Mouse (Mus musculus) CD8-positive naive resting alpha-beta T cell, adult 2 months (primary cell): Measurements from ENCODE around the gene Gskip.

Source experiments
- DNase-seq, 2 experiments: peaks; one replicate each; pipeline ENCODE4 v3.0.0; 2022; ENCODE audit warnings: low read depth in 2 of 2, low spot score in 2 of 2

Gene Gskip

GRCm38 (mm10) chr12:105683933-105684901 is at the start of gene Gskip:
Gskip (plus strand) TSS chr12:105684829.
- peak; percentile 49 to 56 for DNase-seq

GRCm38 (mm10) chr12:105636551-105636950 is 48.1 kb upstream of the Gskip start:
- DNase-seq, result no peak

GRCm38 (mm10) chr12:105637554-105637953 is 47.1 kb upstream of the Gskip start:
- no peak for DNase-seq

- no peak for DNase-seq
These were observed 41.8 kb upstream of the Gskip start for GRCm38 (mm10) chr12:105642770-105643321.

GRCm38 (mm10) chr12:105655850-105656249 is 28.8 kb upstream of the Gskip start:
- DNase-seq, result no peak

- DNase-seq, result no peak
These were observed 8.4 kb upstream of the Gskip start for GRCm38 (mm10) chr12:105676274-105676673.

- no peak for DNase-seq
These were observed 6.4 kb upstream of the Gskip start for GRCm38 (mm10) chr12:105678211-105678610.

- no peak for DNase-seq
These were observed 5.9 kb upstream of the Gskip start for GRCm38 (mm10) chr12:105678762-105679161.

- peak; percentile 94 to 96 for DNase-seq
These were observed 517 bp downstream of the Gskip start, which contains the start of gene Atg2b for GRCm38 (mm10) chr12:105685001-105685691. Atg2b (minus strand) TSS chr12:105685211.

GRCm38 (mm10) chr12:105686791-105687190 is 2.2 kb downstream of the Gskip start:
- no peak for DNase-seq

GRCm38 (mm10) chr12:105687416-105687815 is 2.8 kb downstream of the Gskip start:
- DNase-seq, result no peak

- DNase-seq, result no peak
These were observed 3.9 kb downstream of the Gskip start for GRCm38 (mm10) chr12:105688546-105688945.

- no peak for DNase-seq
These were observed 4.8 kb downstream of the Gskip start for GRCm38 (mm10) chr12:105689435-105689834.

- DNase-seq, result no peak
These were observed 9.4 kb downstream of the Gskip start for GRCm38 (mm10) chr12:105694021-105694420.

GRCm38 (mm10) chr12:105695848-105696247 is 11.2 kb downstream of the Gskip start:
- no peak for DNase-seq

GRCm38 (mm10) chr12:105697104-105697780 is 12.6 kb downstream of the Gskip start:
- DNase-seq, result no peak

GRCm38 (mm10) chr12:105700433-105700832 is 15.8 kb downstream of the Gskip start:
- DNase-seq, result no peak

GRCm38 (mm10) chr12:105705799-105706487 is 21.3 kb downstream of the Gskip start, which contains the start of gene Ak7:
Ak7 (plus strand) TSS chr12:105705976.
- DNase-seq, result no peak

- peak; percentile 21 to 45 for DNase-seq
These were observed 34.0 kb downstream of the Gskip start for GRCm38 (mm10) chr12:105718616-105719015.

- DNase-seq, result no peak
These were observed 35.6 kb downstream of the Gskip start for GRCm38 (mm10) chr12:105720196-105720595.
